Mouse (Mus musculus): Measurements from ENCODE around the gene Tsen34. TPM values are rescaled to one million over a fixed set of nuclear protein-coding genes. Genes with fewer than 3 reads are reported as not detected.

Tsen34 gene
- 22.9 and 29.2 TPM in 2 replicates for total RNA-seq (2017)

GRCm38 (mm10) chr7:3692382-3692986 is at the start of gene Tsen34:
Gene Tsen34, plus strand, starts transcription at chr7:3692863.
- ATAC-seq (replicated peaks; ENCODE audit: low read depth, poor library complexity, severe bottlenecking) = no peak

- no peak for ATAC-seq (replicated peaks; ENCODE audit: low read depth, poor library complexity, severe bottlenecking)
These were observed 49.3 kb upstream of the Tsen34 start for GRCm38 (mm10) chr7:3643412-3643811.

GRCm38 (mm10) chr7:3643843-3644242 is 48.8 kb upstream of the Tsen34 start:
- ATAC-seq (replicated peaks; ENCODE audit: low read depth, poor library complexity, severe bottlenecking) = no peak

DNA sequence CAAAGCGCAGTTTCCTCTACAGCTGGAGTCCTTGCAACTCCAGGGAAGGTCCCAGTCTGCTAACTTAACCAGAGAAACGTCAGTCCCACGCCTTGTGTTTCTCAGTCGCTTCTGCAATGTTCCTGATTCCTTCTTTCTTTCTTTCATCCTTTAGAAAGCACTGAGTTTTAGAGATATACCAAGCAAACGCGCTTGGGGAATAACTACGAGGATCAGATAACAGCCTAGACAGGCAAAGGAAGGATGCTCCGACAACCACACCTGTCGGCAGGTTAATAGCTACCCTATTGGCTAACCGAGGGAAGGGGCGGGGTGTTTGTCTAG is 48.4 kb upstream of the Tsen34 start:
- no peak for ATAC-seq (replicated peaks; ENCODE audit: low read depth, poor library complexity, severe bottlenecking)

GRCm38 (mm10) chr7:3644672-3645487 is 47.8 kb upstream of the Tsen34 start, which contains the start of gene Cnot3:
Gene Cnot3, plus strand, starts transcription at chr7:3645268.
- ATAC-seq (replicated peaks; ENCODE audit: low read depth, poor library complexity, severe bottlenecking) = peak; percentile 88

GRCm38 (mm10) chr7:3645488-3646025 is 47.1 kb upstream of the Tsen34 start:
- peak; percentile 13 for ATAC-seq (replicated peaks; ENCODE audit: low read depth, poor library complexity, severe bottlenecking)

DNA sequence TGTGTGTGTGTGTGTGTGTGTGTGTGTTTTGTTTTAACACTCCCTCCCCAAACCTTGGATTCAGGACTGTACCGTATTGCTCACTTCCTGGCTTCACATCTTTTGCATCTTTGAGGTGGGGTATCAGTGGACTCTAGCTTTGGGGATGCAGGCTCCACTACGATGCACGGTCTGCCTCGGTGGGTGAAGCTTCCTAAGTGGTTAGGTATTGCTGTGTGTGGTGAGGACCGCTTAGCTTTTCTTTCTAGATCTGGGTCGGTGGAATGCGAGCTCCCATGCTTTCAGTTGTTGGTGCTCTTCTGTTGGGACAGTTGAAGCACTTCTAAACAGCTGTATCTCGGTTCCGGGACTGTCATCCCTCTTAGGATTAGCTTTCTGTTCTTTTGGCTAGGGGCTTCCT is 46.5 kb upstream of the Tsen34 start:
- no peak for ATAC-seq (replicated peaks; ENCODE audit: low read depth, poor library complexity, severe bottlenecking)

DNA sequence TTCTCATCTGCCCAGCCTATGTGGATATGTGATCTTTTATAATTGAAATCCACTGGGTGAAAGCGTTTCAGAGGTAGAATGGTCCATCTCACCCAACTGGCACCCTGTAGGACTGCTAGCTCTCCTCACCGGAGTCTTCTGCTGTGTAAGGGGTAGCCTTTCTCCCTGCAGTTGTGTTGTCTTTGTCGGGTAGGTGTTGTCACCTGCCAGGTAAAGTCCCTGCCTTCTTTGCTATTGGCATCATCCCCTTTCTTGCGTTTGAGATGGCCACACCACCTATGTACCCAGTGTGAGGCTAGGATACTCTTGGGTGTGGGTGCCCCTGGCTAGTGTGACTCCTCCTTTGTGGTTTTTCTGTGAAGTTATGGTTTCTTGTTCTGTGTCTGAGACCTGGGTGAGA is 46.0 kb upstream of the Tsen34 start:
- no peak for ATAC-seq (replicated peaks; ENCODE audit: low read depth, poor library complexity, severe bottlenecking)

DNA sequence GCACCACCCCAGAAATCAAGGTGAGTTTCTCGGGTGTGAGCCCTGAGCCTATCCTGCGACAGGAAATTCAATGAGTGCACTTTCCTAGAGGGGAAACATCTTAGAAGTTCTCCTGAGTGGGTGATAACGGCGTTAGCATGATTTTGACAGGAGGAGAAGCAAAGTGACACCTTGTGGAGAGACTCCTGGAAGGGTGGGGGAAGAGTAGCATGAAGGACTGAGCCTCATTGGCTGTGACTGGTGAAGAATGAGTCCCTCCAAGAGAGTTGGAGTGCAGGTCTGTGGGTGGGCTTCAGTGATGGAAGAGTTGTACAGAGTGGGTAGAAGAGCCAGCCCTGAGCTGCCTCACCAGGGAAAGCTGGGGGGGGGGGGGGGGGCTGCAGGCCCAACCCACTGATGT is 35.7 kb upstream of the Tsen34 start:
- ATAC-seq (replicated peaks; ENCODE audit: low read depth, poor library complexity, severe bottlenecking) = no peak

DNA sequence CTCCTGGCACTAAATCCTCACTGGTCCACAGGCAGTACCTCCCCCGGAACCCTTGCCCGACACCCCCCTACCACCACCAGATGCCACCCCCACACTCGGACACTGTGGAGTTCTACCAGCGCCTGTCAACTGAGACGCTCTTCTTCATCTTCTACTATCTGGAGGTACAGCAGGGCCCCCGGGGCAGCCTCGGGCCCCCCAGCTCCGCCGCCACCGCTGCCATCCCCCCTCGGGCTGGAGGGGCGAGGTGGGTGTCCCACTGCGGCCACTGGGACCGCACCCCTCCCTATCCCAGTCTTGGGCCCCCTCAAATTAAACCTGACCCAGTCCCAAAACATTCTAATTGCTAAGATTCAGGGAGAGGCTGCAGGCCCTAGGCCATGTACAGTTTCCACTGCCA is 34.1 kb upstream of the Tsen34 start:
- ATAC-seq (replicated peaks; ENCODE audit: low read depth, poor library complexity, severe bottlenecking) = no peak

- no peak for ATAC-seq (replicated peaks; ENCODE audit: low read depth, poor library complexity, severe bottlenecking)
These were observed 28.0 kb upstream of the Tsen34 start for GRCm38 (mm10) chr7:3664524-3665214.

- ATAC-seq (replicated peaks; ENCODE audit: low read depth, poor library complexity, severe bottlenecking) = peak; percentile 94
These were observed 27.2 kb upstream of the Tsen34 start, which contains the start of gene Leng1 for GRCm38 (mm10) chr7:3665215-3666114. Gene Leng1, minus strand, starts transcription at chr7:3665840.

DNA sequence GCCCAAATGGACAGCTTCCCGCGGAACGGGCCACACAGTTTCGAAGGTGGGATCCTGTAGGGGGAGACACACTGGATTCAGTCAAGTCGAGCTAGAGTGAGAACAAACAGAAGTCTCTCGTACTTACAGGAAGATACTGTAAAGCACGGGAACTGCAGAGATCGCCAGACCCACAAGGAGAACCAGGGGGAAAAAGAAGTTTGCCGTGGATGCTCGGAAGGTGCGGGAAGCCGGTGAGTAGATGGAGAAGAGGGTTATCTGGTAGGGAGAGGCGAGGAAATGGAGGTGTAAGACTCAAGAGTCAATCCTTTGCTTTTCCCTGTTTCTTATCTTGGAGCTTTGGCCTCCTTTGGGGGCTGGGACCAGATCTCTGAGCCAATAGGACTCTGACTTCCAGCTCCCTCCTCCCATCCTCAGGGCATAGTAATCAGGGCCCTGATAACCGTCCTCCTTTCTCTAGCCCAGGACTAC is 25.7 kb upstream of the Tsen34 start:
- peak; percentile 16; the same call in 1 of the 2 replicates for ATAC-seq (replicated peaks; ENCODE audit: low read depth, poor library complexity, severe bottlenecking)

- ATAC-seq (replicated peaks; ENCODE audit: low read depth, poor library complexity, severe bottlenecking) = peak; percentile 99
These were observed 18.0 kb upstream of the Tsen34 start for GRCm38 (mm10) chr7:3674507-3675227.

- peak; percentile 67 for ATAC-seq (replicated peaks; ENCODE audit: low read depth, poor library complexity, severe bottlenecking)
These were observed 17.5 kb upstream of the Tsen34 start for GRCm38 (mm10) chr7:3675228-3675548.

- no peak for ATAC-seq (replicated peaks; ENCODE audit: low read depth, poor library complexity, severe bottlenecking)
These were observed 16.3 kb upstream of the Tsen34 start for GRCm38 (mm10) chr7:3676371-3676770.

GRCm38 (mm10) chr7:3677342-3677741 is 15.3 kb upstream of the Tsen34 start, which contains the start of gene Tmc4:
Gene Tmc4, minus strand, starts transcription at chr7:3677553.
- no peak for ATAC-seq (replicated peaks; ENCODE audit: low read depth, poor library complexity, severe bottlenecking)

- no peak for ATAC-seq (replicated peaks; ENCODE audit: low read depth, poor library complexity, severe bottlenecking)
These were observed 8.6 kb upstream of the Tsen34 start for GRCm38 (mm10) chr7:3683908-3684550.

GRCm38 (mm10) chr7:3684698-3685097 is 8.0 kb upstream of the Tsen34 start:
- no peak for ATAC-seq (replicated peaks; ENCODE audit: low read depth, poor library complexity, severe bottlenecking)

All from common myeloid progenitor, adult 5-6 weeks (primary cell).